Comparison of ENCODE assay signal across 22 mouse cellular contexts in genomic region chr10:30370542-30370941, GRCm38 (mm10).
DNase-seq lines count a peak whose midpoint lies in the region; ATAC-seq lines count a peak whose summit lies in the region.
"Had no signal": no experiment of that assay in that cellular context is flagged by ENCODE, and none has a peak within 500 bp of the region (broad histone marks: within the 10 kb centered on the region; RNA-seq: fewer than 3 reads in every experiment).

No protein-coding gene starts in this region.

- H3K4me1 ChIP-seq in neural tube, embryonic 11.5 days (ENCODE audit: control insufficient read depth, insufficient read depth, low read length) = no peaks in the 10 kb centered on the region
- H3K4me1 ChIP-seq in heart, embryonic 11.5 days (ENCODE audit: control insufficient read depth, insufficient read depth, low read length) = no peaks in the 10 kb centered on the region
- H3K4me1 ChIP-seq: embryonic facial prominence, embryonic 12.5 days; forebrain, embryonic 15.5 days; heart, embryonic 10.5 days; heart, embryonic 15.5 days; hindbrain, embryonic 12.5 days; intestine, embryonic 15.5 days had no signal

- 8% methylated on average over 1 of the region's 1 CpGs for WGBS in neural tube, embryonic 11.5 days
- whole genome bisulfite sequencing in heart, embryonic 11.5 days (ENCODE audit: insufficient replicate concordance) = 17% methylated on average over 1 of the region's 1 CpGs

- no peak overlapping the region for H3K4me2 ChIP-seq in neural tube, embryonic 11.5 days (ENCODE audit: low read depth)
- no peak overlapping the region for H3K4me2 ChIP-seq in heart, embryonic 11.5 days
- H3K4me2 ChIP-seq: embryonic facial prominence, embryonic 12.5 days; forebrain, embryonic 15.5 days; heart, embryonic 15.5 days; hindbrain, embryonic 12.5 days; intestine, embryonic 15.5 days had no signal

- no peak overlapping the region for H3K4me3 ChIP-seq in neural tube, embryonic 11.5 days (ENCODE audit: low read depth, low read length)
- H3K4me3 ChIP-seq in heart, embryonic 11.5 days (ENCODE audit: low read depth, low read length) = no peak overlapping the region
- H3K4me3 ChIP-seq: embryonic facial prominence, embryonic 12.5 days; forebrain, embryonic 15.5 days; heart, embryonic 10.5 days; heart, embryonic 15.5 days; hindbrain, embryonic 12.5 days; intestine, embryonic 15.5 days had no signal

- H3K27ac ChIP-seq in neural tube, embryonic 11.5 days (ENCODE audit: low read depth, low read length) = no peak overlapping the region
- H3K27ac ChIP-seq in heart, embryonic 11.5 days (ENCODE audit: low read depth, low read length) = no peak overlapping the region
- H3K27ac ChIP-seq: embryonic facial prominence, embryonic 12.5 days; forebrain, embryonic 15.5 days; heart, embryonic 10.5 days; heart, embryonic 15.5 days; hindbrain, embryonic 12.5 days; intestine, embryonic 15.5 days had no signal

- ATAC-seq in neural tube, embryonic 11.5 days (ENCODE audit: insufficient read depth, low FRiP score, low TSS enrichment) = no peak
- ATAC-seq in heart, embryonic 11.5 days (replicated peaks; ENCODE audit: insufficient number of reproducible peaks, low FRiP score, low TSS enrichment) = no peak
- ATAC-seq: forebrain, embryonic 15.5 days; intestine, embryonic 15.5 days; Patski had no signal

- no peaks in the 10 kb centered on the region for H3K9me3 ChIP-seq in neural tube, embryonic 11.5 days (ENCODE audit: control insufficient read depth, low read length)
- H3K9me3 ChIP-seq in heart, embryonic 11.5 days (replicated peaks; ENCODE audit: control insufficient read depth, low read length) = no peaks in the 10 kb centered on the region
- H3K9me3 ChIP-seq: embryonic facial prominence, embryonic 12.5 days; forebrain, embryonic 15.5 days; heart, embryonic 10.5 days; hindbrain, embryonic 12.5 days; intestine, embryonic 15.5 days had no signal

- H3K9ac ChIP-seq in neural tube, embryonic 11.5 days (ENCODE audit: low read length) = no peak overlapping the region
- H3K9ac ChIP-seq in heart, embryonic 11.5 days (ENCODE audit: low read depth, low read length) = no peak overlapping the region
- H3K9ac ChIP-seq: embryonic facial prominence, embryonic 12.5 days; forebrain, embryonic 15.5 days; heart, embryonic 15.5 days; hindbrain, embryonic 12.5 days; intestine, embryonic 15.5 days had no signal

- no peaks in the 10 kb centered on the region for H3K36me3 ChIP-seq in neural tube, embryonic 11.5 days (ENCODE audit: control insufficient read depth, insufficient read depth, low read length)
- no peaks in the 10 kb centered on the region for H3K36me3 ChIP-seq in heart, embryonic 11.5 days (ENCODE audit: control insufficient read depth, insufficient read depth, low read length)
- H3K36me3 ChIP-seq: embryonic facial prominence, embryonic 12.5 days; forebrain, embryonic 15.5 days; heart, embryonic 10.5 days; heart, embryonic 15.5 days; hindbrain, embryonic 12.5 days; intestine, embryonic 15.5 days had no signal

- peak; percentile 21 for DNase-seq in neural tube, embryonic 11.5 days (ENCODE audit: low spot score)
- no peak for DNase-seq in neural tube, embryonic 10.5 days (ENCODE audit: extremely low spot score, low spot score)
- DNase-seq in R1 (ENCODE audit: low read depth, low spot score) = peak; percentile 97
- DNase-seq in embryo, embryonic 11 days = peak; percentile 24
- no peak for DNase-seq in cerebellum, postnatal 10 days
- DNase-seq in kidney, adult 18-20 months = no peak
- DNase-seq: adrenal gland, postnatal 10 days; cerebellum, adult 11 months; cerebellum, adult 8-10 months; cerebellum, postnatal 25 days; gastrocnemius, postnatal 10 days; heart, adult 18-20 months; heart, postnatal 14 days; kidney, adult 2 months had no signal

- no peaks in the 10 kb centered on the region for H3K27me3 ChIP-seq in neural tube, embryonic 11.5 days (ENCODE audit: control insufficient read depth, insufficient read depth, low read length)
- no peaks in the 10 kb centered on the region for H3K27me3 ChIP-seq in heart, embryonic 11.5 days (ENCODE audit: control insufficient read depth, insufficient read depth, low read length)
- H3K27me3 ChIP-seq: embryonic facial prominence, embryonic 12.5 days; forebrain, embryonic 15.5 days; heart, embryonic 15.5 days; hindbrain, embryonic 12.5 days; intestine, embryonic 15.5 days; Patski had no signal

Comparison
In these comparisons a context has a peak if more than half of its experiments do, and no peak if none do; other contexts are left out.
1. DNase-seq: peak in neural tube, embryonic 11.5 days (single experiment), R1 (single experiment) and embryo, embryonic 11 days (single experiment); none in neural tube, embryonic 10.5 days (single experiment), cerebellum, postnatal 10 days (0 of 2) and kidney, adult 18-20 months (single experiment).